Mouse (Mus musculus) heart, adult 2 months (tissue): ENCODE measurements around the gene Klre1.

Experiments used
- CTCF ChIP-seq: fragments of 200-600 bp; IDR thresholded peaks from 2 replicates; pipeline ENCODE4 v1.8.1; 2022; ENCODE audit warnings: antibody characterized with exemption, mild to moderate bottlenecking, moderate library complexity
- EP300 ChIP-seq: fragments of 200-500 bp; IDR thresholded peaks from 2 replicates; pipeline ENCODE4 v1.6.1; 2011; ENCODE audit warnings: low read depth, low read length, control low read depth; ENCODE audit not compliant: insufficient read depth
- POLR2A ChIP-seq: fragments of 200-500 bp; IDR thresholded peaks from 2 replicates; pipeline ENCODE4 v1.6.1; 2011; ENCODE audit warnings: mild to moderate bottlenecking, low read depth, low read length, control low read depth; ENCODE audit not compliant: insufficient read depth

- no peak for TF ChIP-seq POLR2A
- no peak for TF ChIP-seq CTCF
- no peak for TF ChIP-seq EP300
These were observed 5.3 kb downstream of the Klre1 start for GRCm38 (mm10) chr6:129583014-129583413.
